Mouse (Mus musculus) liver, postnatal 0 days (tissue): ENCODE results near the gene Alkbh1.

Source experiments
- CTCF ChIP-seq: sonication (generic); IDR thresholded peaks from 2 replicates; pipeline ENCODE4 v1.5.1; 2016; ENCODE audit warnings: antibody characterized with exemption, low read depth
- EP300 ChIP-seq: IDR thresholded peaks from 2 replicates; pipeline ENCODE4 v1.6.1; 2016; ENCODE audit warnings: antibody characterized with exemption, low read depth, mild to moderate bottlenecking

DNA sequence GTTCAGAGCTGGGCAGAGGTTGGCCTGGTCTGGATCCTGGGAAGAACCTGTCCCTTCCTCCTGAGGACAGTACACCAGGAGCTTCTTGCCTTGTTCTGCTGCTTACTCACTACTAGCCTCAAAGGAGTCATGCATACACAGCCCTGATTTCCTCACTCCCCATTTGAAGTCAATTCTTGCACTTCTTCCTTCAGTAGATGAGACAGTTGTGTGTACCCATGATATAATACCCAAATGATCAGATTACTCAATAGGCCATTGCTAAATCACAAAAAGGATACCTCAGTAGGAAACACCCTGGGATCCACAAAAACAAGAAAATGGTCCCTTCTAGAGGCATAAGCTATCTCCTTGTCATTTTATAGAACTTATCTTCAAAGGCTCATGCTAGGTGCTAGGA lies 52.5 kb downstream of the Alkbh1 start:
- TF ChIP-seq CTCF (no peak), EP300 (no peak)
